Mouse (Mus musculus) lung, postnatal 0 days (tissue): Measurements from ENCODE around the gene Igfbp6.

Experiments
- CTCF ChIP-seq: IDR thresholded peaks from 2 replicates; pipeline ENCODE4 v1.5.1; 2016; ENCODE audit warnings: antibody characterized with exemption, mild to moderate bottlenecking
- EP300 ChIP-seq: IDR thresholded peaks from 2 replicates; pipeline ENCODE4 v1.6.1; 2016; ENCODE audit warnings: antibody characterized with exemption, mild to moderate bottlenecking, control low read depth

DNA sequence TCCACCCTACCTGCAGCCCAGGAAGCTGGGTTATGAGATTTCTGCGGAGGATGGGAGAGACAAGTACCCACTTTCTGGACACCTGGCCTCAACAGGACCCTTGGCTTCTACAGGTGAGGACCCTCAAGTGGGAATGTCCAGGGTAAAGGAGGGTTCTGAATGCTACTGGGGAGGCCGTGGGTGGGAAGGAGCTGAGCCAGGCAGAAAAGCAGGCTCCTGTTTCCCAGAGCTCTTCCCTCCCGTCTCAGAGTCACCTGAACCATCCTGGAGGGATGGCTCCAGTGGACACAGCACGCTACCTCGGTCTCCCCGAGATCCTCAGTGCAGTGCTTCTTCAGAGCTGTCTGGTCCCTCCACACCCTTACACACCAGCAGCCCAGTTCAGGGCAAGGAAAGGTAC is 32.0 kb upstream of the Igfbp6 start:
- TF ChIP-seq EP300 (no peak), CTCF (no peak)
